8 mouse cellular contexts compared by ENCODE assay signal in the genomic region with DNA sequence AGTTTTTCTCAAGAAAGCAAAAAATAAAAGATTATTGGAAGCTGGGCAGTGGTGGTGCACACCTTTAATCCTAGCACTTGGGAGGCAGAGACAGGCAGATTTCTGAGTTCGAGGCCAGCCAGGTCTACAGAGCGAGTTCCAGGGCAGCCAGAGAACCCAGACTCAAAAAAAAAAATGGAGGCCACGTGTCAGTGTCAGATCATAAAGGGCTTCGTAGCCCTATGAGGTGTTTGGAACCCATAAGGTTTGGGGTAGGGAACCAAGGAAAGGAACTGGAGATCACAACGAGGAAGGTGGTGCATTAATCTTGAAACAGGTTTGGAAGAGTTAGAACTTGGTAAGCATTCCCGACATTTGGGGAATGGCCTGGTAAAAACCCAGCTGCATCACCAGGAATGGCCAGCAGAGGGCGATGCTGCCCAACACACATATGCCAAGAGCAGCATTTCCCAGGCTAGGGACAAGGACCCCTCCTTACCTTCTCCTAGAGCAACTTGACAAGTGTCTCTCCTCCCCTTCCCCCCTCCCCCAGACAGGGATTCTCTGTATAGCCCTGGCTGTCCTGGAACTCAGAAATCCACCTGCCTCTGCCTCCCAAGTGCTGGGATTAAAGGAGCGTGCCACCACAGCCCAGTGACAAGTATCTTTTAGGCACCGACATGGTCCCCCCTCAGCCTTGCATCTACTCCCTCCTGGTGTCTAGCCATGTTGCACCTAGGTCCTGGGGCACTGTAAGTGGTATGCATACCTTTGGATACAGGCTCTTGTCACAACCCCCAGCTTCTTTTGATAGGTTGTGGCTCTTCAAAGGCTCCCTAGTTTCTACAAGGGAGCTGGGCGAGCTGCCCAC. TPM values are rescaled to one million over a fixed set of nuclear protein-coding genes. Genes with fewer than 3 reads are reported as not detected.
DNase-seq lines count a peak whose midpoint lies in the region; ATAC-seq and TF ChIP-seq lines count a peak whose summit lies in the region.

No protein-coding gene starts in this region.

- no peaks in the 10 kb centered on the region for H3K9me3 ChIP-seq in embryonic facial prominence, embryonic 11.5 days (replicated peaks; ENCODE audit: control insufficient read depth, low read length)
- H3K9me3 ChIP-seq in heart, embryonic 15.5 days (replicated peaks): no peaks in the 10 kb centered on the region
- H3K9me3 ChIP-seq in liver, embryonic 15.5 days (replicated peaks): no peaks in the 10 kb centered on the region
- no peaks in the 10 kb centered on the region for H3K9me3 ChIP-seq in neural tube, embryonic 11.5 days (ENCODE audit: control insufficient read depth, low read length)
- H3K9me3 ChIP-seq in stomach, postnatal 0 days (ENCODE audit: control insufficient read depth, low read length): no peaks in the 10 kb centered on the region

- H3K27ac ChIP-seq in embryonic facial prominence, embryonic 11.5 days (replicated peaks; ENCODE audit: low read depth, low read length): no peak overlapping the region
- peak overlapping the region; percentile 77 for H3K27ac ChIP-seq in heart, embryonic 15.5 days
- peak overlapping the region; percentile 84 for H3K27ac ChIP-seq in liver, embryonic 15.5 days (replicated peaks)
- no peak overlapping the region for H3K27ac ChIP-seq in neural tube, embryonic 11.5 days (ENCODE audit: low read depth, low read length)
- H3K27ac ChIP-seq in stomach, postnatal 0 days (replicated peaks): peak overlapping the region; percentile 74; the same call in 1 of the 2 replicates

- ATAC-seq in embryonic facial prominence, embryonic 11.5 days (replicated peaks; ENCODE audit: insufficient number of reproducible peaks, low FRiP score, low TSS enrichment, low read depth): peak; percentile 46; the same call in 1 of the 2 replicates
- no peak for ATAC-seq in heart, embryonic 15.5 days (replicated peaks; ENCODE audit: insufficient number of reproducible peaks, insufficient read depth, low FRiP score, low read depth)
- 0 out of 2 replicates have a peak, but pooled peaks have one; percentile 3 for ATAC-seq in liver, embryonic 15.5 days (ENCODE audit: insufficient read depth)
- peak; percentile 43; the same call in 1 of the 2 replicates for ATAC-seq in neural tube, embryonic 11.5 days (ENCODE audit: insufficient read depth, low FRiP score, low TSS enrichment)
- peak; percentile 22; the same call in 1 of the 2 replicates for ATAC-seq in stomach, postnatal 0 days (ENCODE audit: low FRiP score, low TSS enrichment)

- H3K9ac ChIP-seq in embryonic facial prominence, embryonic 11.5 days (replicated peaks; ENCODE audit: low read length): no peak overlapping the region
- no peak overlapping the region for H3K9ac ChIP-seq in heart, embryonic 15.5 days
- no peak overlapping the region; the same call in 1 of the 2 replicates for H3K9ac ChIP-seq in liver, embryonic 15.5 days
- H3K9ac ChIP-seq in neural tube, embryonic 11.5 days (ENCODE audit: low read length): no peak overlapping the region
- peak overlapping the region; percentile 38; the same call in 1 of the 2 replicates for H3K9ac ChIP-seq in stomach, postnatal 0 days (ENCODE audit: low read length)

- H3K4me1 ChIP-seq in embryonic facial prominence, embryonic 11.5 days (ENCODE audit: control insufficient read depth, insufficient read depth, low read length): no peaks in the 10 kb centered on the region
- peaks cover 18% of the 10 kb centered on the region for H3K4me1 ChIP-seq in heart, embryonic 15.5 days (replicated peaks)
- peaks cover 53% of the 10 kb centered on the region for H3K4me1 ChIP-seq in liver, embryonic 15.5 days (replicated peaks)
- H3K4me1 ChIP-seq in neural tube, embryonic 11.5 days (ENCODE audit: control insufficient read depth, insufficient read depth, low read length): peaks cover 6% of the 10 kb centered on the region; the same call in 1 of the 2 replicates
- H3K4me1 ChIP-seq in stomach, postnatal 0 days (replicated peaks; ENCODE audit: control insufficient read depth, insufficient read depth): peaks cover 7% of the 10 kb centered on the region; the same call in 1 of the 2 replicates

- TF ChIP-seq EP300 in stomach, postnatal 0 days (optimal IDR thresholded peaks at IDR 0.05): no peak

- H3K4me3 ChIP-seq in C2C12 (ENCODE audit: insufficient read depth, poor library complexity, severe bottlenecking): no peak overlapping the region
- H3K4me3 ChIP-seq in embryonic facial prominence, embryonic 11.5 days (ENCODE audit: low read depth, low read length): no peak overlapping the region
- no peak overlapping the region for H3K4me3 ChIP-seq in heart, embryonic 15.5 days
- peak overlapping the region; percentile 76 for H3K4me3 ChIP-seq in liver, embryonic 15.5 days (replicated peaks)
- H3K4me3 ChIP-seq in neural tube, embryonic 11.5 days (ENCODE audit: low read depth, low read length): no peak overlapping the region
- no peak overlapping the region for H3K4me3 ChIP-seq in stomach, postnatal 0 days (ENCODE audit: low read depth, low read length)

- peaks cover 30% of the 10 kb centered on the region for H3K79me2 ChIP-seq in C2C12 (ENCODE audit: control insufficient read depth, insufficient read depth)

- DNase-seq in adrenal gland, postnatal 14 days: peak; percentile 86
- peak; percentile 81 for DNase-seq in embryonic facial prominence, embryonic 11.5 days (ENCODE audit: low spot score)
- DNase-seq in kidney, postnatal 25 days: peak; percentile 77 to 86
- peak; percentile 84 for DNase-seq in neural tube, embryonic 11.5 days (ENCODE audit: low spot score)
- peak; percentile 83 for DNase-seq in stomach, postnatal 0 days (ENCODE audit: low spot score)

- peaks cover 17% of the 10 kb centered on the region for H3K79me3 ChIP-seq in C2C12 (ENCODE audit: low read depth)

- peak; percentile 81 for TF ChIP-seq CTCF in C2C12 (IDR thresholded peaks at IDR 0.05; ENCODE audit: control insufficient read depth, insufficient read depth, insufficient read length)
- peak; percentile 93 for TF ChIP-seq CTCF in stomach, postnatal 0 days (IDR thresholded peaks at IDR 0.05; ENCODE audit: low read depth)

- H3ac ChIP-seq in C2C12 (ENCODE audit: control insufficient read depth, insufficient read length, low read depth): no peak overlapping the region

- H3K4me2 ChIP-seq in embryonic facial prominence, embryonic 11.5 days (ENCODE audit: low read depth, low read length): no peak overlapping the region
- peak overlapping the region; percentile 80; the same call in 1 of the 2 replicates for H3K4me2 ChIP-seq in heart, embryonic 15.5 days
- H3K4me2 ChIP-seq in liver, embryonic 15.5 days: peak overlapping the region; percentile 80
- H3K4me2 ChIP-seq in neural tube, embryonic 11.5 days (ENCODE audit: low read depth): no peak overlapping the region
- H3K4me2 ChIP-seq in stomach, postnatal 0 days (replicated peaks; ENCODE audit: low read depth): 0 out of 2 replicates have a peak overlapping the region, but pooled peaks have one; percentile 74

- H3K27me3 ChIP-seq in C2C12 (ENCODE audit: control insufficient read depth, insufficient read depth, insufficient read length): no peaks in the 10 kb centered on the region
- H3K27me3 ChIP-seq in embryonic facial prominence, embryonic 11.5 days (ENCODE audit: control insufficient read depth, insufficient read depth, low read length): no peaks in the 10 kb centered on the region
- no peaks in the 10 kb centered on the region for H3K27me3 ChIP-seq in heart, embryonic 15.5 days
- no peaks in the 10 kb centered on the region for H3K27me3 ChIP-seq in liver, embryonic 15.5 days
- no peaks in the 10 kb centered on the region for H3K27me3 ChIP-seq in neural tube, embryonic 11.5 days (ENCODE audit: control insufficient read depth, insufficient read depth, low read length)
- H3K27me3 ChIP-seq in stomach, postnatal 0 days (ENCODE audit: control insufficient read depth, insufficient read depth, low read length): no peaks in the 10 kb centered on the region

- WGBS in embryonic facial prominence, embryonic 11.5 days: 60% methylated on average over 10 of the region's 10 CpGs
- WGBS in heart, embryonic 15.5 days: 56% methylated on average over 10 of the region's 10 CpGs
- WGBS in liver, embryonic 15.5 days (ENCODE audit: insufficient replicate concordance): 48% methylated on average over 10 of the region's 10 CpGs
- 64% methylated on average over 10 of the region's 10 CpGs for WGBS in neural tube, embryonic 11.5 days
- WGBS in stomach, postnatal 0 days: 53% methylated on average over 10 of the region's 10 CpGs

- H3K36me3 ChIP-seq in C2C12 (ENCODE audit: control insufficient read depth, insufficient read depth): peaks cover 46% of the 10 kb centered on the region
- peaks cover 31% of the 10 kb centered on the region for H3K36me3 ChIP-seq in embryonic facial prominence, embryonic 11.5 days (replicated peaks; ENCODE audit: control insufficient read depth, insufficient read depth, low read depth, low read length)
- H3K36me3 ChIP-seq in heart, embryonic 15.5 days: peaks cover 51% of the 10 kb centered on the region
- peaks cover 75% of the 10 kb centered on the region for H3K36me3 ChIP-seq in liver, embryonic 15.5 days (replicated peaks)
- peaks cover 41% of the 10 kb centered on the region for H3K36me3 ChIP-seq in neural tube, embryonic 11.5 days (ENCODE audit: control insufficient read depth, insufficient read depth, low read length)
- H3K36me3 ChIP-seq in stomach, postnatal 0 days (ENCODE audit: control insufficient read depth, insufficient read depth, low read length): peaks cover 33% of the 10 kb centered on the region

RNA-seq across cellular contexts. Expression of a gene that starts 1.1 kb away (rescaled TPM):
- 33.2 TPM for polyA plus RNA-seq in C2C12 (2012; fragmentation: generic; extraction: Trizol)
- 43.8 and 45.0 TPM in 2 replicates for total RNA-seq in adrenal gland, postnatal 14 days (2021)
- 23.2 and 24.8 TPM in 2 replicates for polyA plus RNA-seq in embryonic facial prominence, embryonic 11.5 days (2014; fragmentation: Nextera tagmentation; extraction: Ambion mirVana)
- 17.6 and 23.5 TPM in 2 replicates for polyA plus RNA-seq in heart, embryonic 15.5 days (2015; fragmentation: Nextera tagmentation; extraction: Ambion mirVana)
- 9.7 and 10.6 TPM in 2 replicates for polyA plus RNA-seq in liver, embryonic 15.5 days (2015; fragmentation: Nextera tagmentation; extraction: Ambion mirVana)
- polyA plus RNA-seq in neural tube, embryonic 11.5 days (2014; fragmentation: Nextera tagmentation; extraction: Ambion mirVana): 35.7 and 39.5 TPM in 2 replicates
- polyA plus RNA-seq in stomach, postnatal 0 days (2015; fragmentation: Nextera tagmentation; extraction: Ambion mirVana): 7.9 and 10.2 TPM in 2 replicates

RNA-seq across cellular contexts. Expression of a gene that starts 33.2 kb away (rescaled TPM):
- 108 TPM for polyA plus RNA-seq in C2C12 (2012; fragmentation: generic; extraction: Trizol)
- 52.7 and 68.0 TPM in 2 replicates for total RNA-seq in adrenal gland, postnatal 14 days (2021)
- 1.1 and 1.5 TPM in 2 replicates for polyA plus RNA-seq in embryonic facial prominence, embryonic 11.5 days (2014; fragmentation: Nextera tagmentation; extraction: Ambion mirVana)
- polyA plus RNA-seq in heart, embryonic 15.5 days (2015; fragmentation: Nextera tagmentation; extraction: Ambion mirVana): 3.2 and 4.6 TPM in 2 replicates
- polyA plus RNA-seq in liver, embryonic 15.5 days (2015; fragmentation: Nextera tagmentation; extraction: Ambion mirVana): 5.0 and 6.0 TPM in 2 replicates
- 1.2 and 1.6 TPM in 2 replicates for polyA plus RNA-seq in neural tube, embryonic 11.5 days (2014; fragmentation: Nextera tagmentation; extraction: Ambion mirVana)
- 1.4 and 1.6 TPM in 2 replicates for polyA plus RNA-seq in stomach, postnatal 0 days (2015; fragmentation: Nextera tagmentation; extraction: Ambion mirVana)

RNA-seq across cellular contexts. Expression of a gene that starts 34.6 kb away (rescaled TPM):
- polyA plus RNA-seq in C2C12 (2012; fragmentation: generic; extraction: Trizol): 84.0 TPM
- total RNA-seq in adrenal gland, postnatal 14 days (2021): 119 and 130 TPM in 2 replicates
- 73.3 and 76.8 TPM in 2 replicates for polyA plus RNA-seq in embryonic facial prominence, embryonic 11.5 days (2014; fragmentation: Nextera tagmentation; extraction: Ambion mirVana)
- 35.4 and 39.9 TPM in 2 replicates for polyA plus RNA-seq in heart, embryonic 15.5 days (2015; fragmentation: Nextera tagmentation; extraction: Ambion mirVana)
- 26.8 and 28.0 TPM in 2 replicates for polyA plus RNA-seq in liver, embryonic 15.5 days (2015; fragmentation: Nextera tagmentation; extraction: Ambion mirVana)
- 70.2 and 74.4 TPM in 2 replicates for polyA plus RNA-seq in neural tube, embryonic 11.5 days (2014; fragmentation: Nextera tagmentation; extraction: Ambion mirVana)
- 25.9 and 27.5 TPM in 2 replicates for polyA plus RNA-seq in stomach, postnatal 0 days (2015; fragmentation: Nextera tagmentation; extraction: Ambion mirVana)

RNA-seq across cellular contexts. Expression of a gene that starts 39.4 kb away (rescaled TPM):
- polyA plus RNA-seq in C2C12 (2012; fragmentation: generic; extraction: Trizol): 33.0 TPM
- total RNA-seq in adrenal gland, postnatal 14 days (2021): 17.8 TPM in 2 replicates
- polyA plus RNA-seq in embryonic facial prominence, embryonic 11.5 days (2014; fragmentation: Nextera tagmentation; extraction: Ambion mirVana): 29.4 and 29.7 TPM in 2 replicates
- 24.5 and 30.9 TPM in 2 replicates for polyA plus RNA-seq in heart, embryonic 15.5 days (2015; fragmentation: Nextera tagmentation; extraction: Ambion mirVana)
- 19.9 and 23.2 TPM in 2 replicates for polyA plus RNA-seq in liver, embryonic 15.5 days (2015; fragmentation: Nextera tagmentation; extraction: Ambion mirVana)
- polyA plus RNA-seq in neural tube, embryonic 11.5 days (2014; fragmentation: Nextera tagmentation; extraction: Ambion mirVana): 33.4 and 37.2 TPM in 2 replicates
- 11.6 and 12.5 TPM in 2 replicates for polyA plus RNA-seq in stomach, postnatal 0 days (2015; fragmentation: Nextera tagmentation; extraction: Ambion mirVana)

RNA-seq across cellular contexts. Expression of a gene that starts 45.0 kb away (rescaled TPM):
- 0.18 TPM for polyA plus RNA-seq in C2C12 (2012; fragmentation: generic; extraction: Trizol)
- total RNA-seq in adrenal gland, postnatal 14 days (2021): 0.78 and 0.86 TPM in 2 replicates
- polyA plus RNA-seq in embryonic facial prominence, embryonic 11.5 days (2014; fragmentation: Nextera tagmentation; extraction: Ambion mirVana): 0.70 and 1.0 TPM in 2 replicates
- polyA plus RNA-seq in heart, embryonic 15.5 days (2015; fragmentation: Nextera tagmentation; extraction: Ambion mirVana): 1.8 and 2.2 TPM in 2 replicates
- polyA plus RNA-seq in liver, embryonic 15.5 days (2015; fragmentation: Nextera tagmentation; extraction: Ambion mirVana): 0.96 and 1.0 TPM in 2 replicates
- polyA plus RNA-seq in neural tube, embryonic 11.5 days (2014; fragmentation: Nextera tagmentation; extraction: Ambion mirVana): 1.6 and 1.7 TPM in 2 replicates
- 0.78 and 0.92 TPM in 2 replicates for polyA plus RNA-seq in stomach, postnatal 0 days (2015; fragmentation: Nextera tagmentation; extraction: Ambion mirVana)

Comparison
In these comparisons a context has a peak if more than half of its experiments do, and no peak if none do; other contexts are left out.
1. H3K27ac ChIP-seq: peak in heart, embryonic 15.5 days (single experiment), liver, embryonic 15.5 days (single experiment) and stomach, postnatal 0 days (single experiment); none in embryonic facial prominence, embryonic 11.5 days (single experiment) and neural tube, embryonic 11.5 days (single experiment).
2. H3K4me2 ChIP-seq: peak in heart, embryonic 15.5 days (single experiment), liver, embryonic 15.5 days (single experiment) and stomach, postnatal 0 days (single experiment); none in embryonic facial prominence, embryonic 11.5 days (single experiment) and neural tube, embryonic 11.5 days (single experiment).
3. RNA of a gene that starts 33.2 kb away (polyA plus RNA-seq): 108 TPM in C2C12 (single experiment); 5.0 to 6.0 TPM in liver, embryonic 15.5 days, 3.2 to 4.6 TPM in heart, embryonic 15.5 days, 1.4 to 1.6 TPM in stomach, postnatal 0 days, 1.2 to 1.6 TPM in neural tube, embryonic 11.5 days and 1.1 to 1.5 TPM in embryonic facial prominence, embryonic 11.5 days; every median in the first group is over 10 times any median in the second.
4. Peak in every context shown above with its lines, with median percentiles within 50 percentile points of each other: DNase-seq.